Mouse (Mus musculus) olfactory bulb, adult 2 months (tissue): Measurements from ENCODE around the gene Purb. TPM values are rescaled to one million over a fixed set of nuclear protein-coding genes. Genes with fewer than 3 reads are reported as not detected.
A peak's percentile ranks its signal among the peaks of the same experiment; 100 is the strongest.
"Not testable (repeated sequence)": the region's sequence is repeated elsewhere in the genome, so short reads cannot be mapped to it uniquely, and the experiment has no call there.

Source experiments
- H3K27ac ChIP-seq: fragments of 200-500 bp; 2 replicates; pipeline ENCODE4 v1.5.1; 2012; ENCODE audit warnings: low read depth, low read length; ENCODE audit not compliant: insufficient read depth
- H3K4me1 ChIP-seq: fragments of 200-500 bp; 2 replicates; pipeline ENCODE4 v1.6.1; 2012; ENCODE audit warnings: low read length; ENCODE audit not compliant: control insufficient read depth, insufficient read depth
- H3K4me3 ChIP-seq: fragments of 200-500 bp; 2 replicates; pipeline ENCODE4 v1.5.1; 2012; ENCODE audit warnings: mild to moderate bottlenecking, low read depth, low read length, moderate library complexity; ENCODE audit not compliant: insufficient read depth
- CTCF ChIP-seq: fragments of 200-500 bp; IDR thresholded peaks from 2 replicates; pipeline ENCODE4 v1.5.1; 2012; ENCODE audit warnings: low read depth, mild to moderate bottlenecking, low read length, moderate library complexity; ENCODE audit not compliant: insufficient read depth
- POLR2A ChIP-seq: fragments of 200-500 bp; IDR thresholded peaks from 2 replicates; pipeline ENCODE4 v1.6.1; 2012; ENCODE audit warnings: mild to moderate bottlenecking, low read depth, low read length, moderate library complexity; ENCODE audit not compliant: insufficient read depth
- WGBS: fragments of 180-500 bp; shearing (Covaris S2); methylation state at CpG from one replicate; pipeline ENCODE4 v1.1.7; 2018; 5-methylcytosine and 5-hydroxymethylcytosine counted together
- polyA plus RNA-seq: library from polyadenylated mRNA; stranded (reverse); fragments of >200 nt; gene quantifications from 2 replicates; pipeline ENCODE4 v1.2.4, GENCODE M21; 2012; ENCODE audit warnings: low replicate concordance; ENCODE audit not compliant: missing spikeins, insufficient read depth, insufficient read length

Purb gene
- polyA plus RNA-seq, 1 experiment, result 170 TPM

GRCm38 (mm10) chr11:6463159-6463837, 12.4 kb downstream of the Purb start:
- no peak overlapping the region for H3K27ac ChIP-seq
- 91% methylated on average over 6 of the region's 6 CpGs for WGBS
- no peak for TF ChIP-seq POLR2A
- TF ChIP-seq CTCF, result no peak
- no peak overlapping the region for H3K4me3 ChIP-seq
- H3K4me1 ChIP-seq, result no peaks in the 10 kb centered on the region

DNA sequence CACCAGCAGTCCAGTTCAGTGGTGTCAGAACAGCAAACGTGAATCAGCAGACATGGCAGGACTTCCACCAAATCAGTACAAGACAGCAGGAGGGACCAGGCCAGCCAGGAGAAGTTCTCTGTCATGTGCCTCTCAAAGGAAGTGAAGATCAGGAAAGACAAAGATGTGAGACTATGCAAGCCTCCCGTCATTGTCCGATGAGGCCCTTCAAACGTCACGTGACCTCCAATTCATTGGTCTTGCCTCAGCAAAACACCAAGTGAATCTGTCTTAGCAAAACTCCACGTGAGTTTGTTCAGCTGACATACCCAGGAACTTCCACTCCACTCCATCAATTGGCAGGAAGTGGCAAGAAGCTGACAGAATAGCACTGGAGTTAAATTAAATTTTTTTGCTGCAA, 19.6 kb downstream of the Purb start:
- no peak overlapping the region for H3K4me3 ChIP-seq
- WGBS, result 75% methylated on average over 6 of the region's 6 CpGs
- no peaks in the 10 kb centered on the region for H3K4me1 ChIP-seq
- TF ChIP-seq POLR2A (no peak), CTCF (no peak)
- no peak overlapping the region for H3K27ac ChIP-seq

DNA sequence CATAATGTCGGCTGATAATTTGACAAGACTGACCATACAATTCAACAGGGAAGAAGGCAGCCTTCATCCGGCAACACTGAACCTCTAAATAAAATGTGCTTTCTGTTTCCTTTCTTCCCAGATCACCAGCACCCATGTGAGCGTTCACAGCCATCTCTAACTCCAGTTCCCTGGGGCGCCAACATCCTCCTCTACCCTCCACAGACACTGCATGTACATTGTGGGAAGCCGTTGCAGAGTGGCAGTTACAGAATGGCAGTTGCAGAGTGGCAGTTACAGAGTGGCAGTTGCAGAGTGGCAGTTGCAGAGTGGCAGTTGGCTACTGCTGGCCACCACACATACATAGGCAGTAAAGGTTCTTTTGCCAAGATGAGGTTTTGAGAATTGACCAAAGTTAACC, 27.6 kb downstream of the Purb start:
- WGBS, result 91% methylated on average over 5 of the region's 5 CpGs
- H3K4me3 ChIP-seq, H3K27ac ChIP-seq, H3K4me1 ChIP-seq: not testable (repeated sequence)

DNA sequence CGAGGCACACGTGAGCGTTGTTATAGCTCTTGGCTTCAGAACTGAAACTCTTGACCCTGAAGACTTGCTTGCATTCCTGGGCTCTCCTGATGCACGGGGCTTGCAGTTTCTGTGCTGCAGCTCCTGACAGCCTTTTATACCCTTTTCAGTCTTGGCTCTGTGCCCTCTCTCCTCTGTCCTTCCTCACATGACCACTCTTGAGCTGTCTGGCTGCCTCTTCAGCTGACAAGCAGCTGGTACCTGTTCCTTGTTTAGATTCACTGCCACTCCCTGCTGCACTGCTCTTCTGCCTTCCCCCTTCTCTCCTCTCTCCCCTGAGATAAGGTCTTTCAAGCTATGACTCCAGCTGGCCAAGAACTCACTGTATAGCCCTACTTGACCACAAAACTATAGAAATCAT, 28.2 kb downstream of the Purb start:
- WGBS, result 83% methylated on average over 4 of the region's 4 CpGs
- Histone ChIP-seq H3K27ac (no peak overlapping the region), H3K4me3 (no peak overlapping the region), H3K4me1 (no peaks in the 10 kb centered on the region)
- TF ChIP-seq POLR2A (no peak), CTCF (no peak)

DNA sequence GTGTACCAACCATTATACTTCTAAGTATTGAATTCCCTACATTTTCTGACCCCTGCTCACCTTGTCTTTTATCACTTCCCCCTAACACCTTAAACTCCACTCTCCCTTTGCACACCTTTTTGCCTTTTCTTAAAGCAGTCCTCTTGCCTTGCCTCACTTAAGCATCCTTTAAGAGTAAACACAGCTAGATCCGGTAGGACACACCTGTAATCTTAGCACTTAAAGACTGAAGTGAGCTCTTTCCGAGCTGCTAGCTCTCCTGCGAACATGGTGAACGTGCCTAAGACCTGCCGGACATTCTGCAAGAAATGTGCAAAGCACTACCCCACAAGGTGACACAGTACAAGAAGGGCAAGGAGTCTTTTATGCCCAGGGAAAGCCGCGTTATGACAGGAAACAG, 29.8 kb downstream of the Purb start:
- Histone ChIP-seq H3K27ac (no peak overlapping the region), H3K4me1 (no peaks in the 10 kb centered on the region), H3K4me3 (no peak overlapping the region)
- 92% methylated on average over 7 of the region's 7 CpGs for WGBS
- no peak for TF ChIP-seq POLR2A
- TF ChIP-seq CTCF, result no peak

DNA sequence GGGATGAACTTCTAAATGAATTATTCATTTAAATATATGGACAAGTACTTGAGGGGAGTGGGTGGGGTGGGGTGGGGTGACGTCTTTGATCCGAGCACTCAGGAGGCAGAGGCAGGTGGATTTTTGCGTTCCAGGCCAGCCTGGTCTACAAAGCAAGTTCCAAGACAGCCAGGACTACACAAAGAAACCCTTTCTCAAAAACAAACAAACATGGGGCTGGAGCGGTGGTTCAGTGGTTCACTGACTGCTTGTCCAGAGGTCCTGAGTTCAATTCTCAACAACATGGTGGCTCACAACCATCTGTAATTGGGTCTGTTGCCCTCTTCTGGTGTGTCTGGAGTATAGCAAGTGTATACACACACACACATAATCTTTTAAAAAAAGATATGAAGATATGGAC, 30.3 kb downstream of the Purb start:
- 81% methylated on average over 4 of the region's 4 CpGs for WGBS
- Histone ChIP-seq H3K27ac (no peak overlapping the region), H3K4me1 (no peaks in the 10 kb centered on the region), H3K4me3 (no peak overlapping the region)
- no peak for TF ChIP-seq POLR2A

- peak within 1 kb of the TSS; percentile 86 for H3K4me3 ChIP-seq
- WGBS, result under 1% methylated on average over 80 of the region's 80 CpGs
- TF ChIP-seq CTCF, result no peak
- TF ChIP-seq POLR2A, result peak; percentile 59
- H3K4me1 ChIP-seq, result no peaks in the 10 kb centered on the region
- H3K27ac ChIP-seq, result peak within 1 kb of the TSS; percentile 77; the same call in 1 of the 2 replicates
Measured at GRCm38 (mm10) chr11:6444077-6444853, 31.5 kb downstream of the Purb start, which contains the start of gene H2afv. TSS of gene H2afv (minus strand) at chr11:6444443.

DNA sequence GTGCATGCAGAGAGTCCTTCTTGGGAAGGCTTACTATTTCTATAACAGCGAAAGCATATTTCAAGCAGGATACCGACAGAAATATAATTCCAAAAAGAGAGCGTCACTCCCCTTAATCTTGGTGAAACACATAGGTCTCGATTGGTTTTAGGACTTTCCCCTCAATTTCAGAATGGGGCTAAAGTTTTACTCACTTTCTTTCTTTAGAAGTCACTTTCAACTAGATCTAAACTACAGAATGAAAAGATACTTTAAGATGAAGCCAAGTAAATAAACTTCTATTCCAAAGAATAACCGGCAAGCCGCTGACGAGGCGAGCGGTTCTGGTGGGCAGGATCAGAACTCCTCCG, 32.0 kb downstream of the Purb start:
- H3K27ac ChIP-seq, result no peak overlapping the region
- WGBS, result under 1% methylated on average over 10 of the region's 10 CpGs
- H3K4me3 ChIP-seq, result peak overlapping the region; percentile 86
- TF ChIP-seq POLR2A (no peak), CTCF (no peak)
- H3K4me1 ChIP-seq, result no peaks in the 10 kb centered on the region

DNA sequence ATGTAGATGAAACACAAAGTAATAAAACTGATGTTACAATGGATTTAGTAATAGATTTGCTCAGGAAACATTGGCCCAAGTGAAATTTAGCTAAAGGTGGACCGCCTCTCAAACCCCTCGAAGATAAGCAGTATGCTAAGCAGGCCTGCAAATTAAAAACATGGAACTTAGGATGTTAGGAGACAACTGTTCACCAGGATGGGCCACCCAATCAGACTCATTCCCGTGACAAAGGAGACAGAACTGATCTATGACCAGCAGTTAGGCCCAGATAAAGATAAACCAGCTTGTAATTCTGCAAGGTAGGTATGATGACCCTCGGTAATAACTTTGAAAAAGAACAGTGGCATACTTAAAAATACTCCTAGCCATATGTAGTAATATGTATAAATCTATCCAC, 32.6 kb downstream of the Purb start:
- no peak overlapping the region for H3K27ac ChIP-seq
- WGBS, result 25% methylated on average over 4 of the region's 4 CpGs
- H3K4me3 ChIP-seq, result no peak overlapping the region
- TF ChIP-seq CTCF (no peak), POLR2A (no peak)
- no peaks in the 10 kb centered on the region for H3K4me1 ChIP-seq
